Comparison of ENCODE assay signal across 13 mouse cellular contexts in the genomic region with DNA sequence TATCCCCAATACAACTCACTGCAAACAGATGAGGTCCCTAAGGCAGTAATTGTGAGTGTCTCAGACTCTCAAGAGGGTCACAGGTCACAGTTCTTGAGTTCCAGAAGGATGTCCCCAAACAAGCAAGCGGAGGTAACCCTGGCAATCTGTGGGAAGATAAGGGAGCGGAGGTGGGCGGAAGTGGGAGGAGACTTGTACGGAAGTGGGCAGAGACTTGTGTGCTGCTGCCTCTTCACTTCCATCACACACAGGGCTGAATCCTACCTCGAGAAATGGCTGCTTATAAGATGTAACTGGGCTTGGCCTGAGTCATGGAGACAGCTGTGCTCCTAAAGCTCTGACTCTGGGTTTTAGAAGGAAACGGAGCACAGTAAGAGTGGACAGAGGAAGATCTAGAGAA. TPM values are rescaled to one million over a fixed set of nuclear protein-coding genes. Genes with fewer than 3 reads are reported as not detected.
DNase-seq lines count a peak whose midpoint lies in the region; ATAC-seq and TF ChIP-seq lines count a peak whose summit lies in the region.
"Had no signal": no experiment of that assay in that cellular context is flagged by ENCODE, and none has a peak within 500 bp of the region (broad histone marks: within the 10 kb centered on the region; RNA-seq: fewer than 3 reads in every experiment).

No protein-coding gene starts in this region.

- no peaks in the 10 kb centered on the region for H3K9me3 ChIP-seq in heart, embryonic 14.5 days (ENCODE audit: control insufficient read depth, low read length)
- H3K9me3 ChIP-seq: forebrain, embryonic 15.5 days; hindbrain, embryonic 13.5 days; kidney, embryonic 15.5 days; midbrain, embryonic 10.5 days had no signal

- no peak overlapping the region for H3K27ac ChIP-seq in heart, embryonic 14.5 days (replicated peaks in 1 of 2; ENCODE audit: control insufficient read depth in 1 of 2, insufficient read depth in 1 of 2, low read depth in 2 of 2, low read length in 2 of 2)
- H3K27ac ChIP-seq in heart, adult 2 months = no peak overlapping the region
- H3K27ac ChIP-seq: forebrain, embryonic 15.5 days; hindbrain, embryonic 13.5 days; kidney, embryonic 15.5 days; midbrain, embryonic 10.5 days had no signal

- H3K27me3 ChIP-seq in heart, embryonic 14.5 days (ENCODE audit: control insufficient read depth, insufficient read depth, low read length) = no peaks in the 10 kb centered on the region
- H3K27me3 ChIP-seq in heart, adult 2 months (ENCODE audit: control insufficient read depth, insufficient read depth, low read length) = no peaks in the 10 kb centered on the region
- H3K27me3 ChIP-seq: forebrain, embryonic 15.5 days; hindbrain, embryonic 13.5 days; kidney, embryonic 15.5 days had no signal

- H3K4me3 ChIP-seq in heart, embryonic 14.5 days (ENCODE audit: control insufficient read depth in 1 of 2, insufficient read depth in 1 of 2, low read depth in 1 of 2, low read length in 2 of 2) = no peak overlapping the region
- H3K4me3 ChIP-seq in heart, adult 2 months = no peak overlapping the region
- H3K4me3 ChIP-seq: forebrain, embryonic 15.5 days; hindbrain, embryonic 13.5 days; kidney, embryonic 15.5 days; midbrain, embryonic 10.5 days had no signal

- no peak for TF ChIP-seq POLR2A in heart, adult 2 months (IDR thresholded peaks at IDR 0.05; ENCODE audit: insufficient read depth, low read depth, low read length)

- peaks cover 3 to 4% of the 10 kb centered on the region in 2 experiments; a peak in 2 of 4 replicates for H3K4me1 ChIP-seq in heart, embryonic 14.5 days (ENCODE audit: control insufficient read depth in 2 of 2, insufficient read depth in 2 of 2, low read length in 2 of 2)
- H3K4me1 ChIP-seq in heart, adult 2 months (ENCODE audit: control insufficient read depth, insufficient read depth, low read length) = no peaks in the 10 kb centered on the region
- H3K4me1 ChIP-seq: forebrain, embryonic 15.5 days; hindbrain, embryonic 13.5 days; midbrain, embryonic 10.5 days had no signal

- ATAC-seq in heart, embryonic 14.5 days (ENCODE audit: insufficient number of reproducible peaks, insufficient read depth, low FRiP score, low read depth) = no peak
- ATAC-seq in common myeloid progenitor, adult 5-6 weeks (replicated peaks; ENCODE audit: low read depth, poor library complexity, severe bottlenecking) = peak; percentile 52
- ATAC-seq in megakaryocyte-erythroid progenitor cell, adult 5-6 weeks (replicated peaks; ENCODE audit: low FRiP score, low TSS enrichment, poor library complexity, severe bottlenecking) = peak; percentile 27; the same call in 1 of the 2 replicates
- ATAC-seq in erythroblast, adult 5-6 weeks (replicated peaks; ENCODE audit: low FRiP score, poor library complexity, severe bottlenecking) = no peak
- ATAC-seq: forebrain, embryonic 15.5 days had no signal

- no peak overlapping the region for H3K9ac ChIP-seq in heart, embryonic 14.5 days (ENCODE audit: low read length)
- H3K9ac ChIP-seq in heart, adult 2 months (ENCODE audit: low read depth, low read length) = no peak overlapping the region
- H3K9ac ChIP-seq: forebrain, embryonic 15.5 days; hindbrain, embryonic 13.5 days; kidney, embryonic 15.5 days had no signal

- no peaks in the 10 kb centered on the region for H3K36me3 ChIP-seq in heart, embryonic 14.5 days (ENCODE audit: control insufficient read depth, insufficient read depth, low read length)
- no peaks in the 10 kb centered on the region for H3K36me3 ChIP-seq in heart, adult 2 months (ENCODE audit: control insufficient read depth, insufficient read depth, low read length)
- H3K36me3 ChIP-seq: forebrain, embryonic 15.5 days; hindbrain, embryonic 13.5 days; kidney, embryonic 15.5 days; midbrain, embryonic 10.5 days had no signal

- H3K79me2 ChIP-seq in heart, adult 2 months (replicated peaks; ENCODE audit: control insufficient read depth, insufficient read depth, low read length) = no peaks in the 10 kb centered on the region

- WGBS in heart, embryonic 14.5 days = 35% methylated on average over 6 of the region's 6 CpGs
- 39% methylated on average over 6 of the region's 6 CpGs for WGBS in heart, adult 2 months

- no peak for TF ChIP-seq EP300 in heart, adult 2 months (IDR thresholded peaks at IDR 0.05; ENCODE audit: insufficient read depth, low read depth, low read length)

- no peak for TF ChIP-seq CTCF in heart, adult 2 months (IDR thresholded peaks at IDR 0.05)

- peak overlapping the region; percentile 3; the same call in 1 of the 2 replicates for H3K4me2 ChIP-seq in heart, embryonic 14.5 days (ENCODE audit: low read length)
- H3K4me2 ChIP-seq: forebrain, embryonic 15.5 days; hindbrain, embryonic 13.5 days; kidney, embryonic 15.5 days had no signal

- intact Hi-C loops in heart, adult 2 months (cut with DNase I) = no loop called here

- no peak for DNase-seq in heart, adult 2 months
- peak; percentile 60 for DNase-seq in CD4-positive helper T cell, adult 2 months (ENCODE audit: low read depth, low spot score)
- no peak for DNase-seq in right cerebral cortex, adult 2 months (ENCODE audit: low spot score in 2 of 2)
- no peak for DNase-seq in kidney, postnatal 36 days
- DNase-seq: cerebellum, postnatal 10 days had no signal

RNA-seq across cellular contexts. Expression of gene Tnfrsf11a, which starts 22.4 kb away (rescaled TPM):
- polyA plus RNA-seq in heart, embryonic 14.5 days (2014; fragmentation: Nextera tagmentation; extraction: Ambion mirVana) = 0.34 and 0.77 TPM in 2 replicates
- 1 to 10 TPM; 1.4 to 1.9 TPM for total RNA-seq in heart, adult 2 months (2021)
- polyA plus RNA-seq in heart, adult 2 months (2012; rRNA removed) = 1.2 and 1.8 TPM in 2 replicates
- total RNA-seq in common myeloid progenitor, adult 5-6 weeks (2017) = 0.32 TPM in 1 of 2 replicates, not detected in the other
- 0.30 TPM in 1 of 2 replicates, not detected in the other for total RNA-seq in megakaryocyte-erythroid progenitor cell, adult 5-6 weeks (2014; fragmentation: Nextera tagmentation)
- 0.11 TPM in 1 of 2 replicates, not detected in the other for total RNA-seq in megakaryocyte-erythroid progenitor cell, adult 5-6 weeks (2017)
- 1.0 TPM in 1 of 2 replicates, not detected in the other for total RNA-seq in erythroblast, adult 5-6 weeks (2015; ENCODE audit: low replicate concordance)
- 0.34 and 0.84 TPM in 2 replicates for total RNA-seq in erythroblast, adult 5-6 weeks (2017; ENCODE audit: low replicate concordance)

Comparison
In these comparisons a context has a peak if more than half of its experiments do, and no peak if none do; other contexts are left out.
1. ATAC-seq: peak in common myeloid progenitor, adult 5-6 weeks (single experiment) and megakaryocyte-erythroid progenitor cell, adult 5-6 weeks (single experiment); none in heart, embryonic 14.5 days (single experiment) and erythroblast, adult 5-6 weeks (single experiment).